Mouse (Mus musculus): Measurements from ENCODE around the gene Olfr692.

GRCm38 (mm10) chr7:105394606-105395005 is 26.6 kb downstream of the Olfr692 start:
- TF ChIP-seq POLR2A (IDR thresholded peaks at IDR 0.05; ENCODE audit: low read depth, low read length) = no peak
- TF ChIP-seq CTCF (IDR thresholded peaks at IDR 0.05; ENCODE audit: extremely low read depth, insufficient read depth, insufficient read length, insufficient replicate concordance) = no peak

All from spleen, adult 2 months (tissue).